Mouse (Mus musculus) midbrain, embryonic 11.5 days (tissue): Measurements from ENCODE around the gene Sft2d1. TPM values are rescaled to one million over a fixed set of nuclear protein-coding genes. Genes with fewer than 3 reads are reported as not detected.
A peak's percentile ranks its signal among the peaks of the same experiment; 100 is the strongest.
"Not testable (repeated sequence)": the region's sequence is repeated elsewhere in the genome, so short reads cannot be mapped to it uniquely, and the experiment has no call there.

Experiments used
- ATAC-seq: fragments of 200-750 bp; cut with Nextera tagmentation; 2 replicates; pipeline ENCODE4 v1.8.0; 2017; ENCODE audit warnings: moderate TSS enrichment, moderate library complexity; ENCODE audit not compliant: low FRiP score
- DNase-seq: peaks from one replicate; pipeline ENCODE4 v3.0.0; 2015; ENCODE audit warnings: low spot score; ENCODE audit errors: missing footprints
- H3K27ac ChIP-seq: fragments of 300-500 bp; sonication (generic); 2 replicates; pipeline ENCODE4 v1.5.1; 2014; ENCODE audit warnings: low read depth, low read length
- H3K27me3 ChIP-seq: fragments of 300-500 bp; sonication (generic); 2 replicates; pipeline ENCODE4 v1.6.1; 2014; ENCODE audit warnings: mild to moderate bottlenecking, low read length, moderate library complexity, mixed read lengths; ENCODE audit not compliant: control insufficient read depth, insufficient read depth
- H3K36me3 ChIP-seq: fragments of 300-500 bp; sonication (generic); 2 replicates; pipeline ENCODE4 v1.6.1; 2014; ENCODE audit warnings: mild to moderate bottlenecking, low read length, moderate library complexity, mixed read lengths; ENCODE audit not compliant: control insufficient read depth, insufficient read depth
- H3K4me1 ChIP-seq: fragments of 300-500 bp; sonication (generic); 2 replicates; pipeline ENCODE4 v1.6.1; 2014; ENCODE audit warnings: low read length; ENCODE audit not compliant: control insufficient read depth, insufficient read depth
- H3K4me2 ChIP-seq: fragments of 300-500 bp; sonication (generic); 2 replicates; pipeline ENCODE4 v1.6.1; 2014; ENCODE audit warnings: mild to moderate bottlenecking, moderate library complexity
- H3K4me3 ChIP-seq: fragments of 300-500 bp; sonication (generic); 2 replicates; pipeline ENCODE4 v1.5.1; 2014; ENCODE audit warnings: low read depth, low read length
- H3K9ac ChIP-seq: fragments of 300-500 bp; sonication (generic); 2 replicates; pipeline ENCODE4 v1.6.1; 2014; ENCODE audit warnings: low read length
- H3K9me3 ChIP-seq: fragments of 300-500 bp; sonication (generic); 2 replicates; pipeline ENCODE4 v1.6.1; 2016; ENCODE audit warnings: low read length; ENCODE audit not compliant: control insufficient read depth
- WGBS: fragments of 180-500 bp; shearing (Covaris S2); extraction: QIAGEN DNeasy Blood & Tissue Kit; methylation state at CpG from one replicate; pipeline ENCODE4 v1.1.7; 2014; 5-methylcytosine and 5-hydroxymethylcytosine counted together
- polyA plus RNA-seq: library from polyadenylated mRNA; unstranded; fragments of >200 nt; fragmentation: Nextera tagmentation; extraction: Ambion mirVana; gene quantifications from 2 replicates; pipeline ENCODE4 v1.2.1, GENCODE M21; 2014

Sft2d1 gene
- polyA plus RNA-seq = 67.8 and 68.2 TPM in 2 replicates

DNA sequence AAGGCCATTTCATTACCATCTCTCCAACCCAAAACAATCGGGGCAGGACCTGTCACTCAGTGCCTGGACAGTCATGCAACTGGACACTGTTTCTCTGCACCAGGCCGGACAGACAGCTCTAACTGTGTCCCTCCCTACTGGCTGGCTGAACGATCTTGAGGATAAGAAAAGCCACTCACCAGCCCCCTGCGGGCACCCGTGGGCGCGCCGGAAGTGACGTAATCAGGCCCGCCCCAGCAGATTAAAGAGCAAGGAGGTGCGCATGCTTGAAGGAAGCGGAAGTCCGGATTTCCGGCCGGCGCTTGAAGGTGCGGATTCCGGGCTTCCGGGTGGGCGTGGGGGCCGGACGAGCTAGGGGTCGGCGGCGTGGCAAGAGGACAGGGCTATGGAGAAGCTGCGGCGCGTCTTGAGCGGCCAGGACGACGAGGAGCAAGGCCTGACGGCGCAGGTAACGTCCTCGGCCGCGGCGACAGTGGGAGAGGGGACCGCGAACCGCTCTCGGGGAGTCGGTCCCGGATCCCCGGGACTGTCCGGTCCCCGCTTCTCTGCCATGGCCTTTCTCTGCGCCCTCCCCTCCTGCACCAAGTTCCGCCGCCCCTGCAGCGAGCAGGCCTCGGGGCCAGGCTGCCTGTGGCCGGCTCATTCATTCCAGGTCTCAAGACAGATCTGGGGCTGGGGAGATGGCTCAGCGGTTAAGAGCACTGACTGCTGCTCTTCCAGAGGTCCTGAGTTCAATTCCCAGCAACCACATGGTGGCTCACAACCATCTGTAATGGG is at the start of gene Sft2d1:
Gene Sft2d1, plus strand, starts transcription at position 265 of the 777 bp plus-strand sequence.
- Histone ChIP-seq H3K27me3 (no peaks in the 10 kb centered on the region), H3K36me3 (no peaks in the 10 kb centered on the region), H3K9ac (peak within 1 kb of the TSS; percentile 72), H3K9me3 (no peaks in the 10 kb centered on the region), H3K27ac (peak within 1 kb of the TSS; percentile 62), H3K4me1 (peaks cover 11% of the 10 kb centered on the region), H3K4me3 (peak within 1 kb of the TSS; percentile 80), H3K4me2 (peak within 1 kb of the TSS; percentile 69)
- ATAC-seq (peak; percentile 99), DNase-seq (peak; percentile 100)
- WGBS = under 1% methylated on average over 47 of the region's 54 CpGs

DNA sequence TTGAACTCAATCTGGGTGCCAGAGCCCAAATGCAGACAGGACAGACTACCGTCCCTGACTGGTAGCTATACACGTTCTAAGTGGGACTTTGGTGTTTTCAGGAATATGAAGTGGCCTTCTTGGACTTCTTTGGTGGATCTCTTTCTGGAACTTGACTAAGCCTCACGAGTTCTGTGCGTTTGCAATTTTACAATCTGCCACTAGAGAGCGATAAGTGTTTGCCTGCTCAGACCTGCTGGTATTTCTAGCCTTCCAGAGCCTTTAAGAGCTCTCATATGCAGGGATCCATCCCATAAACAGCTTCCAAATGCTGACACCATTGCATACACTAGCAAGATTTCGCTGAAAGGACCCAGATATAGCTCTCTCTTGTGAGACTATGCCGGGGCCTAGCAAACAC is 46.3 kb upstream of the Sft2d1 start:
- WGBS = 17% methylated on average over 7 of the region's 7 CpGs
- H3K4me3 ChIP-seq, H3K27ac ChIP-seq, H3K36me3 ChIP-seq, ATAC-seq, H3K4me2 ChIP-seq, H3K9me3 ChIP-seq, H3K4me1 ChIP-seq, H3K9ac ChIP-seq, H3K27me3 ChIP-seq: not testable (repeated sequence)
- peak; percentile 93 for DNase-seq

DNA sequence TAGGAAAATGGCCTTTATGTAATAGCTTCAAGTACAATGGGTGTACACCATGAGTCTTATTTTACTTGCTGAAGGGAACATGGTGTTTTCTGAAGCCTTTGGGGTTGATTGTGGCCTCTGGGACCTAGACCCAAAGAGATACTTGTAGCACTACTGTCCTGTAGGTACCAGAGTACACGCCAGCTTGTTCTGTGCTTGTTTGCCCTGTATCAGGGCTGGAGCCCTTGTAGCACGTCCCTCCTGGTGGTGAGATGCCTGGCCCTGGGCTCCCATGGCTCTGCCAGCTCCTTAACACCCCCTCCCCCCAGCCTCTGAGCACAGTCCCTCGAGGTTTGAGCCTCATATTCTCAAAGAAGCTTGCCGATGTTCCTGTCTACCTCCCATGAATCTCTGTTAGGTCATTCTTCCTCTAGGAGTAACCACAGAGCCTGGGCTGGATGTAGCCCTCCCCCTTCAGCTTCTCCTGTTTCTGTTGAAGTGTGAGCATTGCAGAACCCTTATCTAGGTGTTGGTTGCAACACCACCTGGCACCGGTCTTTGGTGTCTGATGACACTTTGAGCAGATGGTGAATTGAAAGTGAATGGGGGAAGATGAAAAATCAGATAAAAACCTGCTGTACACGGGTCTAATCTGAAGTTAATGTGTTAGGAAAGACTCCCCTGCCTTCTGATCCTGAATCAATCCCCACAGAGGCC is 38.7 kb upstream of the Sft2d1 start:
- WGBS = 61% methylated on average over 6 of the region's 6 CpGs

DNA sequence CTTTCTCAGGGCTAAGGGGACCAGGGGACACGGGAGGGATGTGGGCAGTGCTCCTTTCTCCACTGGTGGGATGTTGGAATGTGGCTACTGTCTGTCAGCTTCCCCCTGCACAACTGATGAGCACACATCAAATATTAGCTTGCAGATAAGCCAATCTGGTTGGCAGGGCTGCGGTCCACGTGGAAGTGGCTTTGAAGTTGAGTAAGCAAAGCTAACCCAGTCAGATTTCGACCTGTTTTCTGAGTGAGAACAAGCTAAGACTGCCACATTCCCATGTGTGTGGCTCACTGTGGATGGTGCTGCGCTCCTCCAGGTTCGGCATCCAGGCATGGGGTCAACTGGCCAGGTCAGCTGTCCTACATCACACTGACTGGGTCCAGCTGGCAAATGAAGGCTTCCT is 38.0 kb upstream of the Sft2d1 start:
- 74% methylated on average over 6 of the region's 6 CpGs for WGBS
- no peak overlapping the region for H3K9ac ChIP-seq
- H3K27me3 ChIP-seq = no peaks in the 10 kb centered on the region
- no peaks in the 10 kb centered on the region for H3K9me3 ChIP-seq
- ATAC-seq (no peak), DNase-seq (no peak)
- no peaks in the 10 kb centered on the region for H3K36me3 ChIP-seq
- no peak overlapping the region for H3K4me2 ChIP-seq
- no peaks in the 10 kb centered on the region for H3K4me1 ChIP-seq
- H3K27ac ChIP-seq = no peak overlapping the region
- H3K4me3 ChIP-seq = no peak overlapping the region

More for the DNA sequence above, 38.7 kb upstream of the Sft2d1 start:
- no peak overlapping the region for H3K27ac ChIP-seq
- ATAC-seq (no peak), DNase-seq (no peak)
- no peak overlapping the region for H3K4me3 ChIP-seq
- no peak overlapping the region for H3K9ac ChIP-seq
- H3K36me3 ChIP-seq = no peaks in the 10 kb centered on the region
- H3K27me3 ChIP-seq = no peaks in the 10 kb centered on the region
- H3K4me1 ChIP-seq = no peaks in the 10 kb centered on the region
- no peak overlapping the region for H3K4me2 ChIP-seq
- H3K9me3 ChIP-seq = no peaks in the 10 kb centered on the region

DNA sequence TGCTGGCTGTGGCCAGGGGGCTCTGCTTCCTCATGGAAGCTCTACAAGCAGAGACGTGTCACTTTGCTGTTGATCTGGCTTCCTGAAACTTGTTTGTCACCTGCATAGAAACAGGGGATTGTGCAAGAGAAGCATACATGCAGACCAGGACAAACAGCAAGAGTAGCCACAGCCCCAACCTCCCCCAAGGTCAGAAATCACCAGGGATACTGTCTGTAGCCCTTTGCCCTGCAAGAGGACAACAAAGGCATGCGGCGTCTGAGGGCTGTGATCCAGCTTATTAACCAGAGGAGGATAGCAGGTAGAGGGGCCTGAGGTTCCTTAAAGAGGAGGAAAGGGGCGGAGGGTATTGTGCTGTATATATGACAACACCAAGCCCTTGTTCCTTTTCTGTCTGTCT is 34.8 kb upstream of the Sft2d1 start:
- 69% methylated on average over 4 of the region's 4 CpGs for WGBS
- H3K9ac ChIP-seq = no peak overlapping the region
- ATAC-seq (no peak), DNase-seq (no peak)
- no peaks in the 10 kb centered on the region for H3K9me3 ChIP-seq
- no peak overlapping the region for H3K27ac ChIP-seq
- H3K4me3 ChIP-seq = no peak overlapping the region
- no peaks in the 10 kb centered on the region for H3K4me1 ChIP-seq
- H3K36me3 ChIP-seq = no peaks in the 10 kb centered on the region
- no peak overlapping the region for H3K4me2 ChIP-seq
- no peaks in the 10 kb centered on the region for H3K27me3 ChIP-seq

DNA sequence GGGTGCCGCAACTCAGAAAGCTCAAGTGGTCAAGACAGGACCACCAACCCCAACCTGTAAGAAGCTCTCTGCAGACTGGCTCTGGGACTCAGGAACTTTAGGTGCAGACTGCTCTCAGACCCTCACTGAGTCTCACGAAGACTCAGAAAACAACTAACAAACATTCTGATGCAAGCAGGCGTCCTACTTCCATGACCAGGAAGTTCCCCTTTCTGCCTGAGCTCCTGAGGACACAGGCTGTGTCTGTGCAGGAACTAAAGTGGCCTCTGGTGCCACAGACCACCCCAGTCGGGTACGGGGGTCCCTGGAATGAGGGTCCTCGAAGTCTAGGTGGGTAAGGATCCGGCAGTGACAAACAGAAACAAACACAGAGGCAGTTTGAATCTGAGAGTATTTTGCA is 34.2 kb upstream of the Sft2d1 start:
- ATAC-seq (no peak), DNase-seq (no peak)
- H3K4me3 ChIP-seq = no peak overlapping the region
- H3K36me3 ChIP-seq = no peaks in the 10 kb centered on the region
- H3K4me1 ChIP-seq = no peaks in the 10 kb centered on the region
- no peaks in the 10 kb centered on the region for H3K9me3 ChIP-seq
- H3K27ac ChIP-seq = no peak overlapping the region
- no peaks in the 10 kb centered on the region for H3K27me3 ChIP-seq
- no peak overlapping the region for H3K9ac ChIP-seq
- 79% methylated on average over 7 of the region's 7 CpGs for WGBS
- H3K4me2 ChIP-seq = no peak overlapping the region

DNA sequence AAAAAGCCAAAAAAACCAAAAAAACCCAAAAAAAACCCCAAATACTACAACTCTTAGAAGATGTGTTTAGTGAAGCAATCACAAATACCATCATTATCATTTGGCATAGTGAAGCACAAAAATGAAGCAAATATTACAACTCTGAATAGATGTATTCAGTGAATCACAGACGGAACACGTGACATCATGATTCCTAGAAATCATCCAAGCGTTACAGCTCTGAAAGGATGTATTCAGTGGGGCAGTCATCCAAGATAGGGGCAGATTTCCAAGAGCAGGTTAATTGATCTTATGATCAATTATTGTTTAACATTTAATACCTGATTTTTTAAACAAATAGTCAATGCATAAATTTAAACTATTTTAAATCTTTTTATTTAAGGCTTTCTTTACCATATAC is 33.6 kb upstream of the Sft2d1 start:
- DNase-seq = no peak
- WGBS = 84% methylated on average over 3 of the region's 3 CpGs

DNA sequence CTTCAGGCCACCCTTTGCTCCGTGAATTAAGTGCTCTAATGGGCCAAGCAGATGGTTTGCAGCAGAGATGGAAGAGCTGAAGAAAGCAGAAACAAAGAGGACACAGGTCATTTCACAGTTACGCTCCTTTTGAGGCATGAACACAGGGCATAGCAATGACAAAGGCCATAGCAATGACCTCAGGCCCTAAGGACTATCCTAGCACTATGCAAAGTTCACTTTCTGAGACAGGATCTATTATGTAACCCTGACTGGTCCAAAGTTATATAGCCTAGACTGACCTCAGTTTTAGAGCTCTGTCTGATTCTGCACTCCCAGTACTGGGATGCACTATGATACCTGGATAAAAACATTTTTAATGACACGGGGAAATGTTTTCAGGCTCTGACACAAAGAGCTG is 32.5 kb upstream of the Sft2d1 start:
- DNase-seq = no peak
- Histone ChIP-seq H3K9ac (no peak overlapping the region), H3K9me3 (no peaks in the 10 kb centered on the region), H3K27ac (no peak overlapping the region), H3K4me2 (no peak overlapping the region), H3K27me3 (no peaks in the 10 kb centered on the region), H3K4me3 (no peak overlapping the region), H3K36me3 (no peaks in the 10 kb centered on the region), H3K4me1 (0 out of 2 replicates have a peak, but pooled peaks cover 2% of the 10 kb centered on the region)
- no peak for ATAC-seq
- WGBS = 73% methylated on average over 3 of the region's 3 CpGs

More for the DNA sequence above, 33.6 kb upstream of the Sft2d1 start:
- Histone ChIP-seq H3K27ac (no peak overlapping the region), H3K27me3 (no peaks in the 10 kb centered on the region), H3K4me2 (no peak overlapping the region), H3K9ac (no peak overlapping the region), H3K4me1 (no peaks in the 10 kb centered on the region), H3K9me3 (no peaks in the 10 kb centered on the region), H3K4me3 (no peak overlapping the region), H3K36me3 (no peaks in the 10 kb centered on the region)
- no peak for ATAC-seq
